12 mouse cellular contexts compared by ENCODE assay signal in genomic region chr16:23114339-23115171, GRCm38 (mm10). TPM values are rescaled to one million over a fixed set of nuclear protein-coding genes. Genes with fewer than 3 reads are reported as not detected.
DNase-seq lines count a peak whose midpoint lies in the region; ATAC-seq and TF ChIP-seq lines count a peak whose summit lies in the region.
"Had no signal": no experiment of that assay in that cellular context is flagged by ENCODE, and none has a peak within 500 bp of the region (broad histone marks: within the 10 kb centered on the region; RNA-seq: fewer than 3 reads in every experiment).

No protein-coding gene starts in this region.

- H3K9ac ChIP-seq in heart, adult 2 months (ENCODE audit: low read depth, low read length) = no peak overlapping the region
- H3K9ac ChIP-seq in heart, embryonic 12.5 days = no peak overlapping the region
- no peak overlapping the region for H3K9ac ChIP-seq in liver, embryonic 13.5 days
- H3K9ac ChIP-seq: neural tube, embryonic 12.5 days had no signal

- no peak for TF ChIP-seq CTCF in heart, adult 2 months (IDR thresholded peaks at IDR 0.05)

- no peak for TF ChIP-seq EP300 in heart, adult 2 months (IDR thresholded peaks at IDR 0.05; ENCODE audit: insufficient read depth, low read depth, low read length)

- H3K36me3 ChIP-seq in heart, adult 2 months (ENCODE audit: control insufficient read depth, insufficient read depth, low read length) = peaks cover 42% of the 10 kb centered on the region
- peaks cover 55% of the 10 kb centered on the region for H3K36me3 ChIP-seq in heart, embryonic 12.5 days
- H3K36me3 ChIP-seq in liver, embryonic 13.5 days = peaks cover 86% of the 10 kb centered on the region

- no peak overlapping the region for H3K4me2 ChIP-seq in heart, embryonic 12.5 days
- H3K4me2 ChIP-seq in liver, embryonic 13.5 days = no peak overlapping the region
- H3K4me2 ChIP-seq: neural tube, embryonic 12.5 days had no signal

- no peaks in the 10 kb centered on the region for H3K79me2 ChIP-seq in heart, adult 2 months (replicated peaks; ENCODE audit: control insufficient read depth, insufficient read depth, low read length)

- no peak overlapping the region for H3K27ac ChIP-seq in heart, adult 2 months
- H3K27ac ChIP-seq in heart, embryonic 12.5 days (ENCODE audit: poor library complexity, severe bottlenecking) = no peak overlapping the region
- no peak overlapping the region for H3K27ac ChIP-seq in liver, embryonic 13.5 days
- H3K27ac ChIP-seq: neural tube, embryonic 12.5 days had no signal

- no peak for ATAC-seq in heart, embryonic 12.5 days (ENCODE audit: insufficient number of reproducible peaks, low FRiP score)
- peak; percentile 27; the same call in 1 of the 2 replicates for ATAC-seq in common myeloid progenitor, adult 5-6 weeks (replicated peaks; ENCODE audit: low read depth, poor library complexity, severe bottlenecking)
- ATAC-seq in liver, embryonic 13.5 days (ENCODE audit: low read depth) = peak; percentile 69
- ATAC-seq in frontal cortex, adult (ENCODE audit: low TSS enrichment) = no peak

- 60% methylated on average over 5 of the region's 5 CpGs for WGBS in heart, adult 2 months
- 64% methylated on average over 5 of the region's 5 CpGs for WGBS in heart, embryonic 12.5 days
- WGBS in liver, embryonic 13.5 days (ENCODE audit: insufficient replicate concordance) = 45% methylated on average over 5 of the region's 5 CpGs

- intact Hi-C loops in heart, adult 2 months (cut with DNase I) = no loop called here

- no peaks in the 10 kb centered on the region for H3K9me3 ChIP-seq in heart, embryonic 12.5 days (replicated peaks)
- no peaks in the 10 kb centered on the region for H3K9me3 ChIP-seq in liver, embryonic 13.5 days (replicated peaks)
- H3K9me3 ChIP-seq: neural tube, embryonic 12.5 days had no signal

- no peaks in the 10 kb centered on the region for H3K27me3 ChIP-seq in heart, adult 2 months (ENCODE audit: control insufficient read depth, insufficient read depth, low read length)
- no peaks in the 10 kb centered on the region for H3K27me3 ChIP-seq in heart, embryonic 12.5 days (replicated peaks)
- H3K27me3 ChIP-seq in liver, embryonic 13.5 days = no peaks in the 10 kb centered on the region
- H3K27me3 ChIP-seq: neural tube, embryonic 12.5 days had no signal

- DNase-seq in heart, adult 2 months = no peak
- peak; percentile 85 for DNase-seq in 3T3-L1 (ENCODE audit: low read depth, low spot score)
- DNase-seq in liver, embryonic 13.5 days = no peak
- DNase-seq in adrenal gland, postnatal 4 days (ENCODE audit: low spot score in 2 of 2) = no peak
- no peak for DNase-seq in right cerebral cortex, adult 2 months (ENCODE audit: low spot score in 2 of 2)

- no peak overlapping the region for H3K4me3 ChIP-seq in heart, adult 2 months
- H3K4me3 ChIP-seq in heart, embryonic 12.5 days = no peak overlapping the region
- no peak overlapping the region for H3K4me3 ChIP-seq in liver, embryonic 13.5 days (replicated peaks)
- H3K4me3 ChIP-seq: neural tube, embryonic 12.5 days had no signal

- H3K4me1 ChIP-seq in heart, adult 2 months (ENCODE audit: control insufficient read depth, insufficient read depth, low read length) = peaks cover under 1% of the 10 kb centered on the region; the same call in 1 of the 2 replicates
- peaks cover 13% of the 10 kb centered on the region for H3K4me1 ChIP-seq in heart, embryonic 12.5 days (replicated peaks)
- H3K4me1 ChIP-seq in liver, embryonic 13.5 days (replicated peaks) = peaks cover 18% of the 10 kb centered on the region

- TF ChIP-seq POLR2A in heart, adult 2 months (IDR thresholded peaks at IDR 0.05; ENCODE audit: insufficient read depth, low read depth, low read length) = 0 out of 2 replicates have a peak, but pooled peaks have one; percentile 32

RNA-seq across cellular contexts. Expression of gene Eif4a2, which starts 7.3 kb away (rescaled TPM):
- total RNA-seq in heart, adult 2 months (2021) = 100 to 1,000 TPM; 337 to 385 TPM
- 128 and 287 TPM in 2 replicates for polyA plus RNA-seq in heart, adult 2 months (2012; rRNA removed)
- polyA plus RNA-seq in heart, embryonic 12.5 days (2016; fragmentation: Nextera tagmentation; extraction: Ambion mirVana) = 195 and 209 TPM in 2 replicates
- 830 and 874 TPM in 2 replicates for total RNA-seq in common myeloid progenitor, adult 5-6 weeks (2017)
- 75.2 and 94.5 TPM in 2 replicates for polyA plus RNA-seq in liver, embryonic 13.5 days (2015; fragmentation: Nextera tagmentation; extraction: Ambion mirVana)
- 100 to 1,000 TPM; 482 to 508 TPM for total RNA-seq in adrenal gland, postnatal 4 days (2021)

RNA-seq across cellular contexts. Expression of gene Rfc4, which starts 13.0 kb away (rescaled TPM):
- 1 to 10 TPM; 6.2 to 7.3 TPM for total RNA-seq in heart, adult 2 months (2021)
- 1.5 and 1.6 TPM in 2 replicates for polyA plus RNA-seq in heart, adult 2 months (2012; rRNA removed)
- 95.0 and 106 TPM in 2 replicates for polyA plus RNA-seq in heart, embryonic 12.5 days (2016; fragmentation: Nextera tagmentation; extraction: Ambion mirVana)
- 67.1 and 71.7 TPM in 2 replicates for total RNA-seq in common myeloid progenitor, adult 5-6 weeks (2017)
- 199 and 218 TPM in 2 replicates for polyA plus RNA-seq in liver, embryonic 13.5 days (2015; fragmentation: Nextera tagmentation; extraction: Ambion mirVana)
- 10 to 100 TPM; 24.2 to 25.5 TPM for total RNA-seq in adrenal gland, postnatal 4 days (2021)

RNA-seq across cellular contexts. Expression of gene Adipoq, which starts 31.8 kb away (rescaled TPM):
- total RNA-seq in heart, adult 2 months (2021) = 10 to 100 TPM in 1 of 2 experiments, 1 to 10 TPM in 1; 5.9 to 13.6 TPM
- polyA plus RNA-seq in heart, adult 2 months (2012; rRNA removed) = 26.4 and 52.5 TPM in 2 replicates
- polyA plus RNA-seq in heart, embryonic 12.5 days (2016; fragmentation: Nextera tagmentation; extraction: Ambion mirVana) = 0.18 TPM in 1 of 2 replicates, not detected in the other
- total RNA-seq in common myeloid progenitor, adult 5-6 weeks (2017) = not detected in 2 replicates
- polyA plus RNA-seq in liver, embryonic 13.5 days (2015; fragmentation: Nextera tagmentation; extraction: Ambion mirVana) = not detected in 2 replicates
- total RNA-seq in adrenal gland, postnatal 4 days (2021) = 100 to 1,000 TPM; 119 to 145 TPM
- polyA plus RNA-seq: liver, embryonic 16.5 days; neural tube, embryonic 12.5 days had no signal

RNA-seq across cellular contexts. Expression of gene Kng1, which starts 56.9 kb away (rescaled TPM):
- not detected for total RNA-seq in heart, adult 2 months (2021)
- 0.50 TPM in 1 of 2 replicates, not detected in the other for polyA plus RNA-seq in heart, adult 2 months (2012; rRNA removed)
- 0.83 and 1.6 TPM in 2 replicates for polyA plus RNA-seq in heart, embryonic 12.5 days (2016; fragmentation: Nextera tagmentation; extraction: Ambion mirVana)
- total RNA-seq in common myeloid progenitor, adult 5-6 weeks (2017) = not detected in 2 replicates
- polyA plus RNA-seq in liver, embryonic 13.5 days (2015; fragmentation: Nextera tagmentation; extraction: Ambion mirVana) = 274 and 287 TPM in 2 replicates
- total RNA-seq in adrenal gland, postnatal 4 days (2021) = 100 to 1,000 TPM in 1 of 2 experiments, 10 to 100 TPM in 1; 10.7 to 386 TPM
- polyA plus RNA-seq: heart, embryonic 14.5 days; large intestine, adult 2 months had no signal

Comparison
In these comparisons a context has a peak if more than half of its experiments do, and no peak if none do; other contexts are left out.
1. ATAC-seq: peak in common myeloid progenitor, adult 5-6 weeks (single experiment) and liver, embryonic 13.5 days (single experiment); none in heart, embryonic 12.5 days (single experiment) and frontal cortex, adult (single experiment).
2. RNA of gene Adipoq, which starts 31.8 kb away (total RNA-seq): 119 to 145 TPM in adrenal gland, postnatal 4 days; 5.9 to 13.6 TPM in heart, adult 2 months and not detected in common myeloid progenitor, adult 5-6 weeks; every median in the first group is over 4 times any median in the second.